Mouse (Mus musculus) embryonic facial prominence, embryonic 13.5 days (tissue): Measurements from ENCODE around the gene Gm3880. TPM values are rescaled to one million over a fixed set of nuclear protein-coding genes. Genes with fewer than 3 reads are reported as not detected.
A peak's percentile ranks its signal among the peaks of the same experiment; 100 is the strongest.
"Not testable (repeated sequence)": the region's sequence is repeated elsewhere in the genome, so short reads cannot be mapped to it uniquely, and the experiment has no call there.

Experiments
- ATAC-seq: fragments of 200-750 bp; cut with Nextera tagmentation; 2 replicates; pipeline ENCODE4 v1.8.0; 2017; ENCODE audit warnings: low read depth; ENCODE audit not compliant: insufficient number of reproducible peaks, insufficient read depth, low FRiP score, low TSS enrichment
- H3K27ac ChIP-seq: fragments of 300-500 bp; sonication (generic); 2 replicates; pipeline ENCODE4 v1.5.1; 2015; ENCODE audit warnings: moderate library complexity, mild to moderate bottlenecking, inconsistent platforms
- H3K27me3 ChIP-seq: fragments of 300-500 bp; sonication (generic); 2 replicates; pipeline ENCODE4 v1.6.1; 2015; ENCODE audit warnings: mild to moderate bottlenecking, inconsistent platforms
- H3K36me3 ChIP-seq: fragments of 300-500 bp; sonication (generic); 2 replicates; pipeline ENCODE4 v1.6.1; 2015; ENCODE audit warnings: mild to moderate bottlenecking, inconsistent platforms
- H3K4me1 ChIP-seq: fragments of 300-500 bp; sonication (generic); 2 replicates; pipeline ENCODE4 v1.6.1; 2015; ENCODE audit warnings: inconsistent platforms
- H3K4me2 ChIP-seq: fragments of 300-500 bp; sonication (generic); 2 replicates; pipeline ENCODE4 v1.6.1; 2015; ENCODE audit warnings: moderate library complexity, mild to moderate bottlenecking, inconsistent platforms
- H3K4me3 ChIP-seq: fragments of 300-500 bp; sonication (generic); 2 replicates; pipeline ENCODE4 v1.5.1; 2015; ENCODE audit warnings: mild to moderate bottlenecking, inconsistent platforms
- H3K9ac ChIP-seq: fragments of 300-500 bp; sonication (generic); 2 replicates; pipeline ENCODE4 v1.6.1; 2015; ENCODE audit warnings: mild to moderate bottlenecking, inconsistent platforms
- H3K9me3 ChIP-seq: fragments of 300-500 bp; sonication (generic); 2 replicates; pipeline ENCODE4 v1.6.1; 2016; ENCODE audit warnings: inconsistent platforms
- WGBS: fragments of 180-500 bp; shearing (Covaris S2); methylation state at CpG from one replicate; pipeline ENCODE4 v1.1.7; 2015; ENCODE audit warnings: mixed read lengths; 5-methylcytosine and 5-hydroxymethylcytosine counted together
- polyA plus RNA-seq: library from polyadenylated mRNA; unstranded; fragments of >200 nt; fragmentation: Nextera tagmentation; extraction: Ambion mirVana; gene quantifications from 2 replicates; pipeline ENCODE4 v1.2.1, GENCODE M21; 2015

Gene Gm3880
- polyA plus RNA-seq, result not detected in 2 replicates

DNA sequence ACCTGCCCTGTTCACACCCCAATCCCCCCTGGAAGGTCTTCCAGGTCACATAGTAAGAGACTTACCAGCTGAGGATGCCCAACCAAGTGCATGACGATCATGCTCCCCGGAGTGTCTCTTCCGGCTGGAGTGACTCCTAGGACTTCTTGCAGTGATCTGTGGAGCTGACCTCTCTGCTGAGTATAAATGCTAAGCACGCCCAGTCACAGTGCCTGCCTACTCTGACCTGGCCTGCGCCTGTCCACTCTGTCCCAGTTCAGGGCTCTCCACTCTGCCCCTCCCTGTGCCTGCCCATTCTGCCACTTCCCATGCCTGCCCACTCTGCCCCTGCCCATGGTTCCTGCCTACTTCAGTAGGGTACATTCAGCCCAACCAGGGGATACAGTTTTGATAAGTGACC, at the start of gene Gm3880:
Gene Gm3880 (minus strand): TSS at position 101 of the 400 bp plus-strand sequence.
- 85% methylated on average over 5 of the region's 5 CpGs for WGBS
- not testable (repeated sequence) for H3K9me3 ChIP-seq, H3K9ac ChIP-seq, H3K4me3 ChIP-seq, H3K27me3 ChIP-seq, H3K4me2 ChIP-seq, ATAC-seq, H3K4me1 ChIP-seq, H3K27ac ChIP-seq, H3K36me3 ChIP-seq

DNA sequence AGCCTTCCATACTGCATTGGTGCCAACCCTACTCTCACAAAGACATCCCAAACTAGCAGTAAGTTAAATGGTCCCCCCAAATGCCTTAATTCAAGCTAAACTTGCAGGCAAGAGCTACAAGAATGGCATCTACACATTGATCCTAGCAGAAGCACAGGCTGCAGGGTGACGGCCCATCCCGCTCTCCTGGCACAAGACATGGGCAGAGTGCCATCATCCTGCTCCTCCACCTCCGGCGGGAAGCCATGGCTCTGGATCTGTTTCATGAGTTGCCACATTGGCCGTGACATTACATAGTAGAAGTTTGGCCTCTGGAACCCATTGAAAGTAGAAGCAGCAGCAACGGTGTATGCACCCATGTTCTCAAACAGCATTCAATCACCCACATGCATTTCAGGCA, 37.5 kb upstream of the Gm3880 start:
- not testable (repeated sequence) for H3K27ac ChIP-seq, H3K4me2 ChIP-seq, H3K36me3 ChIP-seq, H3K4me3 ChIP-seq, H3K27me3 ChIP-seq, H3K9me3 ChIP-seq, ATAC-seq, H3K4me1 ChIP-seq, H3K9ac ChIP-seq
- WGBS, result 91% methylated on average over 6 of the region's 6 CpGs

DNA sequence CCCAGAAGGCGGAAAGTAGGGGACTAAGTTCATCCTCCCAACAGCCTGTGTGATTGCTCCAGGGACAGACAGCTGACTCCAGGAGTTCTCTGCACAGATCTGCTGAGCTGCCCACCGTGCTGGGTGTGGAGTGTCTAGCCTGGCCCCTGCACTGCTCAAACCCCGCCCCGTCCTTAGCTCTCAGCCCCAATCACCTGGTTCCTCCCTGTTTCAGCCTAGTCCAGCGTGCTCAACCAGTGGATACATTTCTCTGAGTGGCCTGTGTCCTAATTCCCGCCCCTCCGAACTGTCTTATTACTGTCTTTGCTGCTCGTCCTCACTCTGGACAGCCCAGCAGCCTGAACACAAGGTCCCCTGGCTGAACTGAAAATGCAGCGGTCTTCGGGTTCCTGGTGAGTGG, 20.8 kb upstream of the Gm3880 start, which contains the start of the genes Gm9112 and Dmrtc1b:
Gene Gm9112 (minus strand): TSS at position 101 of the 400 bp plus-strand sequence.
Gene Dmrtc1b (plus strand): TSS at position 331 of the 400 bp plus-strand sequence.
- H3K4me3 ChIP-seq, H3K9ac ChIP-seq, ATAC-seq, H3K4me1 ChIP-seq, H3K4me2 ChIP-seq, H3K9me3 ChIP-seq, H3K36me3 ChIP-seq, H3K27ac ChIP-seq: not testable (repeated sequence)
- peaks cover 10% of the 10 kb centered on the region; the same call in 1 of the 2 replicates for H3K27me3 ChIP-seq
- 77% methylated on average over 9 of the region's 10 CpGs for WGBS

DNA sequence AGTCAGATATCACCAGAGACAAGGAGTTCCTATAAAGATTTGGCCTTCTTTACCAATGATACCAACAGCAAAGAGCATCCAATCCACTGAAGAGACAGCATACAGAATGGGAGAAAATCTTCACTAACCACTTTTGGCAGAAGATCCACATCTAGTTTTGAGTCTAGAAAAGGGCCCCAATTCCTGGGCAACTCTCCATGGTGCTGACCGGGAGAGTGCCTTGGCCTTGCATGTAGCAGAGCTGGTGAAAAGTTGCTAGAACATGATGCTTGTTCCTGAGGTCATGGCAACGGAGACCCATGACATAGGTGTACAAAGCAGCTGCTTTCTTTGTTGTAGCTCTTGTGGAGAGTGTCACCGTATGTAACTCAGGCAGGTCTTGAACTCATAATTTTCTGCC, 13.9 kb upstream of the Gm3880 start:
- not testable (repeated sequence) for ATAC-seq, H3K9me3 ChIP-seq, H3K9ac ChIP-seq, H3K4me3 ChIP-seq, H3K27me3 ChIP-seq, H3K36me3 ChIP-seq, H3K4me1 ChIP-seq, H3K4me2 ChIP-seq, H3K27ac ChIP-seq
- 66% methylated on average over 3 of the region's 3 CpGs for WGBS

DNA sequence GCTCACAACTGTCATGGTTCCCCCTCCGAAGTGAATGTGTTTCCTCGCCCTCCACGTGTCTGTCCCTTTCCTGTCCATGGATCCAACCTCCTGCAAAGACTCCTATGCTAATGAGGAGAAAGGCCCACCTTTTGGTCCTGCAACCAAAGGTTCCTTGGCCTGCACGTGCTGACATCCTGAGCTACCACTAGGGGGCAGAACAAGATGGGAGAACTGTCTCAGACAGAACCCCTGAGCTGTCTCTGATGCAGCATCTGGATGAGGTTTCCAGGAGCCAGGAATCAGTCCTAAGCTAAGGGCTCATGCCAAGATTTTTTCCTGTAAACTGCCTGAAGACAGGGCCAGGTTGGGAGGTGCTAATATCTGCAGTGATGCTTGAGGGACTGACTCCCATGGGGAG, 2.5 kb upstream of the Gm3880 start:
- not testable (repeated sequence) for H3K4me3 ChIP-seq, H3K27me3 ChIP-seq, H3K9ac ChIP-seq, H3K4me2 ChIP-seq, H3K27ac ChIP-seq, ATAC-seq, H3K9me3 ChIP-seq, H3K4me1 ChIP-seq, H3K36me3 ChIP-seq
- WGBS, result 18% methylated on average over 4 of the region's 4 CpGs

DNA sequence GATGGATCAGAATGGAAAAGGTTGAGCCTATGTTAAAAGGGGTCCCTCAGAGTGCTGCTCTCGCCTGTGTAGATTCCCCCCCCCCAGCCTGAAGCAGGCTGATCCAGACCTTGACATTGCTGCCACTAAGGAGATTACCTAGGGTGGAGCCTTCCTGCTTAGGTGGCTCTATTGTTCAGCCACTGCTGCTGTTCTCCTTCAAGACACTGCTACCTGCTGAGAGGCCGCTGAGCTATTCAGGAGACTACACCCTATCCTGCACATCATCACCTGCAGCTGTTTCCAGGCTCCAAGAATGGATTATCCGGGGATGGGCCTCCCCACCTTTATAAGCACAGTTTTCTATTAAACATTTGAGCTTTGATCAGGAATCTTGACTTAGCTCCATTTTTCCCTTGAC, 2.1 kb downstream of the Gm3880 start:
- not testable (repeated sequence) for H3K4me1 ChIP-seq, ATAC-seq, H3K4me2 ChIP-seq, H3K27me3 ChIP-seq, H3K27ac ChIP-seq, H3K4me3 ChIP-seq, H3K9ac ChIP-seq, H3K9me3 ChIP-seq, H3K36me3 ChIP-seq
- 53% methylated on average over 3 of the region's 3 CpGs for WGBS

DNA sequence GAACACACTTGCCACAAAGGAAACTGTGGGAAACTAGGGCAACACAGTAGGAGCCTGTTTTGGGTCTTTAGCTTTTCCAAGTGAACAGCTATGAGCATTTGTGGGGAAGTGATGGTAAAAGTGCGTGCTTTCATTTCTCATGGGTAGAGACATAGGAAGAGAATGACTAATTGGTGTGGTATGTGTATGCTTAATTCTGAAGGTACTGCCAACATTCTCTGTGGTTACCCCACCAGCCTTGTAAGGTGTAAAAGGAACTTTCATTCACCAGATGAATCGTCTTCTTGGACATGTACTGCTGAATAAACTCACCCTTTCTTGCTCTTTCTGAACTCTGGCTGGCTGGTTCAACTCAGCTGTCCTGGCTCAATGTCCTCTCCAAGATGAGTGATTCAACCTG, 20.1 kb downstream of the Gm3880 start:
- H3K27me3 ChIP-seq, result peaks cover 12% of the 10 kb centered on the region; the same call in 1 of the 2 replicates
- H3K4me1 ChIP-seq, result no peaks in the 10 kb centered on the region
- H3K9me3 ChIP-seq, result no peaks in the 10 kb centered on the region
- no peak overlapping the region for H3K9ac ChIP-seq
- WGBS, result 80% methylated on average over 2 of the region's 2 CpGs
- no peaks in the 10 kb centered on the region for H3K36me3 ChIP-seq
- H3K27ac ChIP-seq, result no peak overlapping the region
- no peak overlapping the region for H3K4me2 ChIP-seq
- no peak overlapping the region for H3K4me3 ChIP-seq
- no peak for ATAC-seq

DNA sequence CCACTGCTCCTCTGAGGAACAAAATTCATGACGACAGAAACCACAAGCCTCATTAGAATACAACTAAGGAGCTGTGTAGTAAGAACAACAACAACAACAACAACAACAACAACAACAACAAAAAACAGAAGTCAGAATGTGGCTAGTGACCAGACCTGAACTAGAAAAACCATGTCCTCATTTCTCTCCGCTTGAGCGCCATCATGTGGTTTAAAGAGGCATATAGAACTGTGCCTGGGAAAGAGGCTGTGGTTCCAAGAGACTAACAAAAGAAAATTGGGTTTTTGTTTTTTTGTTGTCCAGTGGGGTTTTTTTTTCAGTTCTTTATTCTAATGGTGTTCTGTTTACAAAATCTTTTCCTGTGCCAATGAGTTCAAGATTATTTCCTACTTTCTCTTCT, 26.1 kb downstream of the Gm3880 start:
- H3K4me1 ChIP-seq, result no peaks in the 10 kb centered on the region
- no peak for ATAC-seq
- WGBS, result 16% methylated on average over 3 of the region's 3 CpGs

DNA sequence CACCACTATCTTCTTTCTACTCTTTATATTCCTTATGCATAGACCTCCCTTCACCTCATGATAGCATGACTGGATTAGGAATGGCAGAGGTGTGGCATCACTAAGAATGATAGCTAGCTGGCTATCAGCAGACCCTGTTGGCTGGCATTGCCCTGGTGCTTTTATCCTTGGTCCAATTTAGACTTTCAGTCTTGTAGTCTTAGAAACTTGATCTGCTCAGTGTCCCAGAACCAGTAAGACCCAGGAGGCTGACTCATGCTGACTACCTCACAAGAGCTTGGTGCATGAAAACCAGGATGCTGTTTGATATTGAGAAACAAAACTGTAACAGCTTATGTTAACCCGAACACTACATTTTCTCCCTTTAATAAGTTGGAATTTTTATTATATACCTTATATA, 41.1 kb downstream of the Gm3880 start:
- Histone ChIP-seq H3K4me3 (no peak overlapping the region), H3K4me1 (no peaks in the 10 kb centered on the region), H3K9me3 (no peaks in the 10 kb centered on the region), H3K27ac (no peak overlapping the region), H3K9ac (no peak overlapping the region), H3K27me3 (peaks cover 35% of the 10 kb centered on the region), H3K36me3 (no peaks in the 10 kb centered on the region), H3K4me2 (no peak overlapping the region)
- WGBS, result 87% methylated on average over 1 of the region's 1 CpGs
- no peak for ATAC-seq

More for the DNA sequence above, 26.1 kb downstream of the Gm3880 start:
- no peaks in the 10 kb centered on the region for H3K9me3 ChIP-seq
- no peak overlapping the region for H3K9ac ChIP-seq
- no peaks in the 10 kb centered on the region for H3K36me3 ChIP-seq
- peaks cover 9% of the 10 kb centered on the region for H3K27me3 ChIP-seq
- no peak overlapping the region for H3K4me3 ChIP-seq
- H3K4me2 ChIP-seq, result no peak overlapping the region
- no peak overlapping the region for H3K27ac ChIP-seq

DNA sequence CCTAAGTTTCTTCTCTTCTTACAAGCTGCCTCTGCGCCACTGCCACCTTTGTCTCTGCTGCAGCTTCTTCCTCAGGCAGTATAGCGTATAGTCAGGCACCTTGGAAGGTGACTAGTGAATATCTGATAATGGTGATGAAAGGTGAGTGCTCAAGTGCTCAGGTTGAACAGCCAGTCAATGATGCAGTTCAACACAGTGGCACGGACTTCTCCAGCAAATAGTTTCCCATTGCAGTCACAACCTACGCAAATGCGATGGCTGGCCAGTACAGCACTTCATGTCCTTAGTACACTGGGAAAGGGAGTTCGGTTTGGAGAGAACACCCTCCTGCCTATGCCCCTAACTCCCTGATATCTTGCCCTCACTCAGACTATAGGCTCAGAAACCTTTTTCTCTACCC, 41.6 kb downstream of the Gm3880 start:
- Histone ChIP-seq H3K27me3 (peaks cover 35% of the 10 kb centered on the region), H3K4me3 (peak overlapping the region; percentile 54; the same call in 1 of the 2 replicates), H3K4me2 (peak overlapping the region; percentile 62), H3K9me3 (no peaks in the 10 kb centered on the region), H3K4me1 (no peaks in the 10 kb centered on the region), H3K9ac (peak overlapping the region; percentile 72; the same call in 1 of the 2 replicates), H3K27ac (no peak overlapping the region), H3K36me3 (no peaks in the 10 kb centered on the region)
- no peak for ATAC-seq
- 52% methylated on average over 6 of the region's 6 CpGs for WGBS

DNA sequence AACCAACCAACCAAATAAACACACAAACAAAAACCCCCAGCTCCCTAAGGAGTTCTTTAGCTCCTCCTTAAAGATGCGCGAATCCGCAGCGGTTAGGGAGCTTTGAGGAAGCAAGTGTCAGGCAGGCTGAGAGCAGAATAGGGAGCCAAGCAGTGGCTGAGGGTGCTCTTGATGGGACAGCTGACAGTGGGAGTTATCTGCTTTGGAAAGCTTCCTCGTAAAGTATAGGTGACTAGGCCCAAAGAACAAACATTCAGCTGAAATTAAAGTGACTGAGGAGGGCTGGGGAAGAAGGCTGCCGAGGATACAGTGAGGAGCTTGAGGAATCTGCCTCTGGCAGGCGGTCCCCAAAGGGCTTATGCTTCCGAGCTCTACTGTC, 42.2 kb downstream of the Gm3880 start:
- Histone ChIP-seq H3K4me3 (peak overlapping the region; percentile 54), H3K4me2 (peak overlapping the region; percentile 62), H3K27ac (no peak overlapping the region), H3K27me3 (peaks cover 35% of the 10 kb centered on the region), H3K9me3 (no peaks in the 10 kb centered on the region), H3K9ac (peak overlapping the region; percentile 72), H3K4me1 (no peaks in the 10 kb centered on the region), H3K36me3 (no peaks in the 10 kb centered on the region)
- no peak for ATAC-seq
- 20% methylated on average over 8 of the region's 8 CpGs for WGBS

DNA sequence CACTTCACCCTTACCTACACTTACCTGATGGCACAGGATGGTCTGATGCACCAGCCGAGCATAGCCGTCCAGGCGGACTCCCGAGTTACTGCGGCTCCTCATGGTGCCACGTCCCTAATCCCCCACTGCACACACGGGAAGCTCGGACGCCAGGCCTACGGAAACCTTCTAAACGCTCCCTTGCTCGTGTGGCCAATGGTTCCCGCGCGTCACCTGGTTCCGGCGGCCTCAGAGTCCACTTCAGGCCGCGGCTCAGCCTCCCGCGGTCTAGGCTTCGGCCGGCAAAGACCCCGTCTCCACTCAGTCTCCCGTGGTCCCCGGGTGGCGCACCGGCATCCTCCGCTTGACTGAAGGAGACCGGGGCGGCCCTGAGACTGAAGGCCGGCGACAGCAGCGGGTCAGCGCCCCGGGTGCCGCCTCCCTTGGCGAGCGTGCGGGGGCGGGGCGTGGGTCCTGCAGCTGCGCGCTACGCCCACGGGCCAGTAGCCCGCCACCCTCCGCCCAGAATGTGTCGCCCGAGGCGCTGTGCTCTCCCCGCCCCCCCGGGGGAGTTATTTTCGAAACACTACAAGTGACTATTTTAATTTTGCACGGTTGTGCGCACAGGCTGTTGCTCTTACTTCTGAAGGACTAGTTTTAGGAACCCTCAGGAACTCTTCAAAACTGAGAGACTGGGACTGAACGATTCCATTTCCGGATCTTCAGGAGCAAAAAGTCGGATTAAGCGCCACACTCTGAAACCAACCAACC, 42.8 kb downstream of the Gm3880 start, which contains the start of gene Phka1:
Gene Phka1 (minus strand): TSS at position 424 of the 750 bp plus-strand sequence.
- no peak within 1 kb of the TSS for H3K27ac ChIP-seq

More for the DNA sequence above, 42.8 kb downstream of the Gm3880 start, which contains the start of gene Phka1:
- ATAC-seq, result peak; percentile 52; the same call in 1 of the 2 replicates
- Histone ChIP-seq H3K4me3 (peak within 1 kb of the TSS; percentile 54), H3K9ac (peak within 1 kb of the TSS; percentile 72), H3K9me3 (no peaks in the 10 kb centered on the region), H3K27me3 (peaks cover 35% of the 10 kb centered on the region), H3K4me1 (no peaks in the 10 kb centered on the region), H3K36me3 (no peaks in the 10 kb centered on the region), H3K4me2 (peak within 1 kb of the TSS; percentile 62)
- WGBS, result 23% methylated on average over 53 of the region's 60 CpGs
